Mouse (Mus musculus) cortical plate, adult 2 months (tissue): ENCODE data around the gene Sstr4.

Experiments used
- CTCF ChIP-seq: fragments of 200-500 bp; IDR thresholded peaks from 2 replicates; pipeline ENCODE4 v1.5.1; 2011; ENCODE audit warnings: mild to moderate bottlenecking, control low read depth, low read length; ENCODE audit not compliant: insufficient read depth; ENCODE audit errors: extremely low read depth
- POLR2A ChIP-seq: fragments of 200-500 bp; IDR thresholded peaks from 2 replicates; pipeline ENCODE4 v1.6.1; 2011; ENCODE audit warnings: mild to moderate bottlenecking, low read length, control low read depth; ENCODE audit not compliant: insufficient read depth; ENCODE audit errors: extremely low read depth

DNA sequence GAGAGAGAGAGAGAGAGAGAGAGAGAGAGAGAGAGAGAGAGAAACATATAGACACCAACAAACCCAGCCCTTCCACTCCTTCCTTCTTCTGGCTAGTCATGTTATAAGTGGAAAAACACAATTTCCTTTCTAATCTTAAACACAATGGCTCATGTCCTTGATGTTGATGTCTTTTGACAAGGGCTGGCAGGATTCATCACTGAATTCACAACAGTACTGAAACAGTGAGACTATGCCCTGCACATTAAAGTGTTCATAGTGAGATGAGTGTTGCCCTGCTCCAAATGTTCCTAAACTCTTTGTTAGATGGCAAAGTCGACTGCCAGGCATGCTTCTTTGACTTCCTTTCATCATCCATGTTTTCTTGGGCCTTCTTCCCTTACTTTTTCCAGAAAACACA is 29.9 kb upstream of the Sstr4 start:
- TF ChIP-seq POLR2A (no peak), CTCF (no peak)
